Mouse (Mus musculus) erythroblast, embryonic 14.5 days (primary cell): ENCODE data around the gene Tnrc6c.

Experiments
- GATA1 ChIP-seq: IDR thresholded peaks from 2 replicates; pipeline ENCODE4 v1.6.1; 2012; ENCODE audit warnings: low read length, inconsistent platforms, mixed read lengths
- TAL1 ChIP-seq: IDR thresholded peaks from 3 replicates; pipeline ENCODE4 v1.6.1; 2012; ENCODE audit warnings: low read length, inconsistent platforms, mixed read lengths

DNA sequence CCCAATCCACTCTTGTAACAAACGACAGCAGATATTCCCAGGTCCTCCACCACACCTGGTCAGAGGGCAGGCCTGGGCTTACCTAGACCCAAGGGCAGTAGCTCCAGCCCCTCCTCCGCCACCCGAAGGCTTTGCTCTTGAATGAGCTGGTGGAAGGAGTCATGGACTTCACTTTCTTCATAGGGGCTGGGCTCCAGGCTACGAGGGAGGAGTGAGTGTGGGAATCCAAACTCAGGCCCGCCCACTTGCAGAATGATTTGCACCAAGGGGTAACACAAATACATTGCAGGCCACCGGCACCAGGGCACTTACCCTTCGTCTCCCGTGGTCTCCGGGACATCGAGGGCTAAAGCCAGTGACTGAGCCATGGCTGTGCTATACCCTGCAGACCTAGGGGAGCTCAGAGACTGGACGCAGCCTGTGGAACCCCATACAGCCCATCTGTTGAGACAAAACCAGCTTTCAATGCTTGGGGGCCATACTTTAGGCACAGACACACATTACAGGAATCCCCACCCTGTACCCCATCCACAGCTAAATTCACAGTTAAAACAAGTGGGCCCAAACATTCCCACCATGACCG lies 124.9 kb downstream of the Tnrc6c start:
- TF ChIP-seq GATA1 (no peak), TAL1 (no peak)
